Mouse (Mus musculus) myocyte (in vitro differentiated cells): ENCODE data around the gene Tln2.

ENCODE experiments used
- E2F4 ChIP-seq: IDR thresholded peaks from one replicate; pipeline ENCODE4 v1.6.1; 2011; ENCODE audit warnings: mild to moderate bottlenecking, control low read depth, moderate library complexity; ENCODE audit not compliant: insufficient read depth
- MAX ChIP-seq: IDR thresholded peaks from one replicate; pipeline ENCODE4 v1.6.1; 2011; ENCODE audit warnings: low read depth, mild to moderate bottlenecking, control low read depth
- POLR2A ChIP-seq: IDR thresholded peaks from one replicate; pipeline ENCODE4 v1.6.1; 2011; ENCODE audit warnings: low read depth, mild to moderate bottlenecking, control low read depth, moderate library complexity; ENCODE audit not compliant: insufficient read length
- POLR2AphosphoS2 ChIP-seq: IDR thresholded peaks from one replicate; pipeline ENCODE4 v1.6.1; 2011; ENCODE audit warnings: low read depth, control low read depth; ENCODE audit not compliant: insufficient read length
- REST ChIP-seq: IDR thresholded peaks from one replicate; pipeline ENCODE4 v1.6.1; 2011; ENCODE audit warnings: mild to moderate bottlenecking, control low read depth, moderate library complexity; ENCODE audit not compliant: insufficient read depth, insufficient read length
- SRF ChIP-seq: IDR thresholded peaks from one replicate; pipeline ENCODE4 v1.6.1; 2011; ENCODE audit warnings: low read depth; ENCODE audit not compliant: control insufficient read depth, insufficient read length
- TCF12 ChIP-seq: IDR thresholded peaks from one replicate; pipeline ENCODE4 v1.6.1; 2011; ENCODE audit warnings: mild to moderate bottlenecking, control low read depth; ENCODE audit not compliant: poor library complexity, insufficient read depth, severe bottlenecking
- USF1 ChIP-seq: IDR thresholded peaks from one replicate; pipeline ENCODE4 v1.6.1; 2011; ENCODE audit warnings: low read depth, mild to moderate bottlenecking, control low read depth, moderate library complexity

DNA sequence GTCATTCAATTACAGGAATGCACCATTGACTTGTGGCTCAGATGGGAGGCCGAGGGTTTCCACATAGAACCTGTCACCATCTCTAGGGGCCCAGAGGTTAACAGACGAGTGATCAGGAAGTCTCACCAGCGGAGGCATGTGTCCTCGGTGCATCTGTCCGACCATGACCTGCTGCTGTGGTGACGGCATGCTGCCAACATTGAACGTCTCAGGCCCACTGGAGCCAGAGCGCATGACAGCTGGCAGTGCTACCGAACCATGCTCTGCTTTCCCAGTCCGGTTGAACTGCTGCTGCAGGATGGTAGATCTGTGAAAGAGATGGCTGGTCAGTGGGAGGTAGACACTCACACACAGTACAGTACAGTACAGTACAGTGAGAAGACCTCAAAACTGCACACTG is 197.0 kb downstream of the Tln2 start:
- no peak for TF ChIP-seq POLR2A
- TF ChIP-seq USF1, result no peak
- TF ChIP-seq SRF, result no peak
- no peak for TF ChIP-seq TCF12
- TF ChIP-seq E2F4, result no peak
- no peak for TF ChIP-seq POLR2AphosphoS2
- no peak for TF ChIP-seq REST
- no peak for TF ChIP-seq MAX
